Mouse (Mus musculus): ENCODE measurements around the gene Tmem253.

Tmem253 gene

DNA sequence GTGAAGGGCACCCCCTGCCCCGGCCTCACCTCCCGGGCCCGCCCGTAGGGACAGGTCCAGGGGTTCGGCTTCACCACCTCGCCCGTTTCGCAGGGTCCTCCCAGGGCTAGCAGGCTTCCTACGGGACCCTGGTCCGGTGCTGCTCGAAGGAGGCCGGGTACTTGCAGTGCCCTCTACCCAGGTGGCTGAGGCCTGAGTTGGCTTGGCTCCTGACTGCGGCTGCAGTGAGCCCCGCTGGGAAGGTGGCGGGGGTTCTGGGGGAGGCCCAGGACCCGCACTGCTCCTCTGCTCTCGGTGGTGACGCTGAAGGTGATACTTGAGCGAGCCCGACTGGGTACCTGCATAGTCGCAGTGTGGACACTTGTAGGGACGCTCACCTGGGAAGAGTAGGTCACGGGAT is 8.7 kb upstream of the Tmem253 start:
- DNase-seq (ENCODE audit: low read depth, low spot score), result no peak

DNA sequence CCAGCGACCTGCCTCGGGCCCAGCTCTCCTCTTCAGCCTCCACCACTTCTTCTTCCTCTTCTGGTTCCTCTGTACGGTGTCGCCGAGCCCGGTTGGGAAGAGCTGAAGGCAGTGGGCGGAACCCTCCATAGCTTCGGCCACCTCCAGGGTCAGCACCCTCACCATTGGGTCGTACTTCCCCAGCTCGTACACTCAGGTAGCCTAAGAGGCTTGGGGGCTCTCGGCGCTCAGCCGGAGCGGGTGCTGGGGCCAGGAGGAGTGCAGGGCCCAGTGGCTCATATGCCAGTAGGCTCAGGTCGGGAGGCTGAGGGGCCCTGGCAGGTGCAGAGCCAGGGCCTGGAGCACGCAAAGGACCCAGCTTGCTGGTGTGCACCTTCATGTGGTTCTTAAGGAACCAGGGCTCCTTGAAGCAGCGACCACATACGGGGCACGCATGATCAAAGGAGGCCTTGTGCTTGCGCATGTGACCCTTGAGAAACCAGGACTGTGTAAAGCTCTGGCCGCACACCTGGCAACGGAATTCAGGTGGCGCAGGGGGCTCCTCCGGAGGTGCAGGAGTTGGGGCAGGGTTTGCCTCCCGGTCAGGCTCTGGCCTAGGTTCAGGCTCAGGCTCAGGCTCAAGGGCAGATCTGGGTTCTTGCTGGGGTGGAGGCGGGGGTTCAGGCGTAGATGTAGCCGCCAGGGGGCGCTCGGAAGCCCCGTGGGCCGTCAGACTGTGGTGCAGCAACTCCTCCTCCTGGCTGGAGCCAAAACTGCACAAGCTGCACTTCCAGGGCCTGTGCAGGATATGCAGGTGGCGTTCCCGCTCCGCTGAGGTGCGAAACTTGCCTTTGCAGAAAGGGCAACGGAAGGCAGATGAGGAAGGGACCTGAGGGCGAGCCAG is 6.9 kb upstream of the Tmem253 start:
- peak; percentile 97 for DNase-seq (ENCODE audit: low read depth, low spot score)

- no peak for DNase-seq (ENCODE audit: low read depth, low spot score)
Observed at GRCm38 (mm10) chr14:52009361-52009760, 6.1 kb upstream of the Tmem253 start.

DNA sequence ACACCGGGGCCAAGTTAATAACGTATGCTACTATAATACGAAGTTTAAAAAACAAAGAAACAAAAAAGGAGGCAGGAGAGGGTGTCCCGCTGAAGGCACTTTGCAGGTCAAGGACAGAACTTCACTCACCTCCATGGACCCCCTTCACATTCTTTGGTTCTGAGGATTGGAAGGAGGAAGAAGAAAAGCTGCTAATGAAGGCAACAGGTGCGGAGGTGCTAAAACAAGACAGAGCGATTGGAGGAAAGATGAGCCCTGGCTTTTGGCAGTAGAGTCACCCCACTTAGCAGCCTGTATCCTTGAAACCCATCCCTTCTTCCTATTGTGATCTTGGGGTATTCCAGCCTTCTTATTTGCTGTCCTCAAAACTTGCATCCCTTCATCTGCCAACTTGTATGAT is 5.6 kb upstream of the Tmem253 start:
- no peak for DNase-seq (ENCODE audit: low read depth, low spot score)

DNA sequence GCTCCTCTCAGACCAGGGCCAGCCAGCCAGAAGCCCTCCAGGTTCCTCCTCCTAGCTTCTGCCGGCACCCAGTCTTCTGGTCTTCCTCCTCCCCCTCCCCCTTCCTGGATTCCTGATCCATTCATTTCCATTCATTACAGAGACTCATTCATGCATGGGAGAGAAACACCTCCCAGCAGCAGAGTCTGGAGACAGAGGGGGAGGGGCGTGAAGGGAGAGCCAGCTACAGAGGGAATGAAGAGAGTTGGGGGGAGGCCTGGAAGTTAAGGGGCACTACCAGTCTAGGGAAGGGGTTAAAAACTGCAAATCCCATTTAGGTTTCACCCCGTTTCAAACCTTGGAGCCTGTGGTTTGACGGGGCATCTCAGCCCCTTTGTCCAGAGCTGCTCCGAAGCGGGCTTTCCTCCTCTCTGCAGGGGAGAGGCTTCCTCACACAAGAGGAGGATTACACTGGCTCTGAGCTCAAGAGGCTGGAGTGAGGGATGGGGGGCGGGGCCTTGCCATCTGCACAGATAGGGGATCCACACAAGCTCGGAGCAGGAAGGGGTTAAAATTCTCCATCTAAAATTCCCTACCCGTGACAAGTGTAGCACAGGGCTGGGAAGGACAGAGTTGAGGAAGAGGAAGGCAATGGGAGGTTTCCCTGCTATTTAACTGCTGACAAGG is 4.9 kb upstream of the Tmem253 start:
- peak; percentile 95 for DNase-seq (ENCODE audit: low read depth, low spot score)

DNA sequence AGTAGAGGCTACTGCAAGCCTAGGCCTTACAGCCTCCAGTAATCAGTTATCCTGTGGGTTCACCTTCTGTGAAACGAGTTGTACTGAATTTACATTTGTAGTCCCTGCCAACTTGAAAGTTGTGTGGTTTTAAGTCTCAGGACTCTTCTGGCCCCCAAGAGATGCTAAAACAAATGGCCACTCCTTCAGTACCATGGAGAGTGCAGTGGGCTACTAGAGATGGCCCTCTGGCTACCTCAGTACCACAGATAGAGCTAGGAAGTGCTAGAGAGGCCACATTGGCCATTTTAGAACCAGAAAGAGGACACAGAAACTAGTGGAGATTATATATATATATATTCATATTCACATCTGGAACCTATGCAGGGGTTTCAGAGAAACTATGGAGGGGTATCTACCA is 3.8 kb upstream of the Tmem253 start:
- no peak for DNase-seq (ENCODE audit: low read depth, low spot score)

DNA sequence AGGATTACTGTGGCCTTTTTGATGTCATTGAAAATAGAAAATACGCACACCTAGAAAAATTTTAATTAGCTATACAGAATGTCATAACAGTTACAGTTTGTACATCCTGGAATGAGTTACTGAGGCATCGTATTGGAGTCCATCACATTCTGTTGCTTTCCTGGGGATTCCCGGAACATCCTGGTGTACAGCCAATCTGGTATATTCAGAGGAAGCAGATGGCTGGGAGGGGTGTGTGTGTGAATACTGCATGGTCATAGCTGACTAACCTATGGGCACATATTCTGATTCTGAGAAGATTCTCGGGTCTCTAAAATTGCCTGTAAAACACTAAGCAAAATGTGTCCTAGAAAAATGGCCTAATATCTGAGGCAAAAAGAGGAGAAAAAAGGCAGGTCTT is 3.4 kb upstream of the Tmem253 start:
- DNase-seq (ENCODE audit: low read depth, low spot score), result no peak

GRCm38 (mm10) chr14:52012553-52012952 is 2.9 kb upstream of the Tmem253 start:
- DNase-seq (ENCODE audit: low read depth, low spot score), result no peak

- DNase-seq (ENCODE audit: low read depth, low spot score), result no peak
Observed at GRCm38 (mm10) chr14:52013021-52013610, 2.3 kb upstream of the Tmem253 start.

DNA sequence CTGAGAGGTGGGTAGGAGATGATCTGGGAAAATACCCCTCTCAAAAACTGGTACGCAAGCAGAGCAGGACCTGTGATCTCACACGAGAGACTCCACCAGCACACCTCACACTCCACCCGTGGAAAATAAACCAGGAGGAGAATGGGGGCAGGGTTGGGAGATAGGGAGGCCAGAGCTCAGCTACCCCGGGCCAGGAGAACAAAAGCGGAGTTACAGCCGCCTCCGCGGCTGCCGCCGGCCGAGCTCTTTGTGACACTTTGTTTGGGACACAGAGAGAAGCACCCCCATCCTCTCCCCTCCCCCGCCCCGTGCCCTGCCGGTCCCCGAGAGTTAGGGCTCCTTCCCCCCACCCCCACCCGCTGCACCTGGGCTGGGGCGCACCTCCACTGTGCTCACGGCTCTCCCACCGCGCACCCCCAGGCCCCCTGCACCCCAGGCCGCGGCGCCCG is 1.7 kb upstream of the Tmem253 start:
- peak; percentile 67 for DNase-seq (ENCODE audit: low read depth, low spot score)

- DNase-seq (ENCODE audit: low read depth, low spot score), result no peak
Observed at GRCm38 (mm10) chr14:52014271-52014760, 1.1 kb upstream of the Tmem253 start.

GRCm38 (mm10) chr14:52014761-52015311 is 622 bp upstream of the Tmem253 start:
- DNase-seq (ENCODE audit: low read depth, low spot score), result peak; percentile 87

DNA sequence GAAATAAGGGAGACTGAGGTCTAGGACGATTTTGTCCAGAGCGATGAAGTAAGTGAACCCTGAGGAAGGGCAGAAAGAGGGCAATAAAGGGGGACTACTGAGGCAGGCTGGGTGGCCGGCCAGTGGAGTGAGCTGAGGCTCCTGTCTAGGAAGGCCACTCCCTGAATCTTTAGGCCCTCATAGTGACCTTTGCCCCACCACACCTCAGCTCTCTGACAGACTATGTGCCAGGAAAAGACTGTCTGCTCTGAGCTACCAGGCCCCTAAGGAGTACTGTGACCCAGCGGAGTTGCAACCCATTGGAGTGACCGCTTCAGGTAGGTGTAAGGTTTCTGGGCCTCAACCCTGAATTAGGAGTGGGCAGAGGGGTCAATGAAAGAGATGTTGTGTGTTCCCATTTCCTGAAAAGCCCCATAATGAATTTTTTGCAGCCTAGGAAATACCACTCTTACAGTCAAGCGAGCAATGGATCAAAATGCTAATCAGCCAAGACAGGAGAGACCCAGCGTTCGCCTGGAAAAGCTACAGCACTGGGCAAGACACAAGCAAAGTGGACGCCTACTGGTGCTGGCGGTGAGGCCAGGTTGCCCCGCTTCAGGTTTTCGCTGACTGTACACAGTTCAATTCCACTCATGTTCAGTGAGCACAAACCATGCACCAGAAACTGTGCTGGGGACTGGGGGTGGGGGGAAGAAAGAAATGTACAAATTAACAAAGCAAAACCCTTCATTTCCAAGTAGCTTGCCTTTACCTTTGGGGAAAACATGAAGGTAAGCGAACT is 1.4 kb downstream of the Tmem253 start:
- DNase-seq (ENCODE audit: low read depth, low spot score), result no peak

- DNase-seq (ENCODE audit: low read depth, low spot score), result no peak
Observed at GRCm38 (mm10) chr14:52017662-52018061, 2.2 kb downstream of the Tmem253 start.

- DNase-seq (ENCODE audit: low read depth, low spot score), result peak; percentile 55
Observed at GRCm38 (mm10) chr14:52018248-52019050, 3.0 kb downstream of the Tmem253 start.

DNA sequence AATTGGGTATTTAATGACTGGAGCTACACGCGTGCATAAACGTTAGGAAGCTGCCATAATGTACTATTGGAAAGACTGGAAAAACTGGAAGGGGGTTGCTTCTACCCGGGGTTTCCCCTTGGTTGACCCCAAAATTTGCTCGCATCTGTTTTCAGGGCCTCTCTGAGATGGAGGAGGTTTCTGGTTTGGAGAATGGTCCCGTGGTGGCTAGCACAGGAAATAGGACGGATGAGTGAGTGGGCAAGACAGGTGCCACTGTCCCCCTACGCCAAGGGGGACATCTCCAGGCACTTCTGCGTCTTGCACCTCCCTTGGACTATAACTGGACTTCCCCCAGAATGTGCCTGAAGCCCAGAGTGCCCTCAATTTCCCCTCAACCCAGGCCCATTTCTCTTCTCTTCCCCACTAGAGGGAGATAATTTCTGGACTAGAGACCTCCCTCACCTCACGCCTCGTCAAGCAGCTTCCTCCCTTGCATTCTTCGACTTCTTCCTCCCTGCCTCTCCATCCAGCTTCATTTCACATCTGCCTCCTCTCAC is 3.7 kb downstream of the Tmem253 start:
- no peak for DNase-seq (ENCODE audit: low read depth, low spot score)

GRCm38 (mm10) chr14:52019590-52020340 is 4.3 kb downstream of the Tmem253 start:
- peak; percentile 99 for DNase-seq (ENCODE audit: low read depth, low spot score)

DNA sequence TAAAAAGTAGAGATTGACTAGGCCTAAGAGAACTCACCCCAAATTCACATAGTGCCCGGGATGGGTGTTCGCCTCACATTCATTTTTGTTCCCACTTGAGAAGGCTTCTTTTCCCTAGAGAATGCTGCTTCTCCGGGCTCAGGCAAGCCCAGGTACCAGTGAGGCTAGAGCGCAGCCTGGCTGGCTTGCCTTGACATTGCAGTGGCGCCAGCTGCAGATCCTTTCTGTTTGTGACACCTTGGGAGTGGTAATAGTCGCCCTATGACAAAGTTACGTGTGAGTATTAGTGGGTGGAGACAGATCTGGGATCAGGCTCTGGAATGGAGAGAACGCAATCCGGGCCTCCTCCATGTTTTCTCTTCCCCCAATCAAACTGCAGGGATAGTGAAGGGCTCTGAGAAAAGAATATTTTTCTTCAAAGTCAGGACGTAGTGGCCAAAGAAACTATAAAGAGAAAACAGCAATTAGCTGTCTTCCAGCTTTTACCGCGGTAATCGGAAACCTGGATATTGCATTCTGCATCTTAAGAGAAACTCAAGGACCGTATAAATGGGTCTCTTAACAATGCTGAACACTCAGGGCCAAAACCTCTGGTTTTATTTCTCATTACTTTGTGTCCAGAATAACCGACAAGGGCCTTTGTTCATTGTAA is 5.2 kb downstream of the Tmem253 start, which contains the start of gene Zfp219:
Gene Zfp219, minus strand, starts transcription at position 248 of the 652 bp plus-strand sequence.
- peak; percentile 90 for DNase-seq (ENCODE audit: low read depth, low spot score)

GRCm38 (mm10) chr14:52021138-52021529 is 5.7 kb downstream of the Tmem253 start:
- no peak for DNase-seq (ENCODE audit: low read depth, low spot score)
